Mouse (Mus musculus): ENCODE results near the gene Rnf43.

The Rnf43 gene

DNA sequence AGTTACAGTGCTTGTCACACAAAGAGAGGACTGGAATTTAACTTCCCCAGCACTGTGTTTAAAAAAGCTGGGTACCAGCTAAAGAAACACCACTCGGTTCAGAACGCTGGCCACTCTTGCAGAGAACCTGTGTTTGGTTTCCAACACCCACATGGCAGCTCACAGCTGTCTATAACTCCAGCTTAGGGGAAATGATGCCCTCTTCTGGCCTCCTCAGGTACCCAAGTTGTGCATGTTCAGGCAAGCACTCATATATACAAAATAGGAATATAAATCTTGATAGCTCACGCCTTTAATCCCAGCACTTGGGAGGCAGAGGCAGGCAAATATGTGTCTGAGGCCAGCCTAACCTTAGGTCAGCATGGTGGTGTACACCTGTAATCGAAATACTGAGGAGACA lies 53.5 kb downstream of the Rnf43 start:
- DNase-seq: no peak

DNA sequence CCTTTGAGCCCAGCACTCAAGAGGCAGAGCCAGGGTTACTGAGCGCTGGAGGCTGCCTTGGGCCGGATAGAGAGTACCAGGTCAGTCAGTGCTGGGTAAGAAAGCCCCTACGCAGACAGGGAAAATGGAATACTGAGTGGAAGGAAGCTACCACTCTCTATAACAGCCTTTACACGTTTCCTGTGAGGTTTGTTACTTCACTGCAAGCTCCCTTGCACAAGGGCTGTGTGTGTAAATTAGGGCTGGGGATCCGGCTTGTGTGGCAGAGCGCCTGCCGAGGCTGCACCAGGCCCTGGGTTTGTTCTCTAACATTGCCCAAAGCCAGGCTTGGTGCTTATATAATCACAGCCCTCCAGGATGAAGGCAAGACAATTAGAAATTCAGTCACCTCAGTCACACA lies 57.0 kb downstream of the Rnf43 start:
- no peak for DNase-seq

DNA sequence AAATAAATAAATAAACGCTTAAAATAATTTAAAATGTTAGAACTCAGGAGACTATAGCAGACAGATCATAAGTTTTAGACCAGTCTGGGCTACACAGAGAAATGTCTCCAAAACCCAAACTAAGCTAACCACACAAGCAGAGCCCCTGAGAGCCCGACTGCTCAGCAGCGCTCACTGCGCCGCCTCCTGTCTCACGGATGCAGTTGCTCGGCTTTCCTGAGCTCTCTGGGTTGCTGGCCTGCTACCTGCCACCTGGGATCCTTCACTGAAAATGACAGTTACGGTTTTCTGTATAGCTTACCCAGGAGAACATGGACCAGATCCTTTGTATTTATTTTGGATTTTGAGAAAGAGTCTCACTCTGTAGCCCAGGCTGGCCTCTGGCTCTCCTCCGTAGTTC lies 57.8 kb downstream of the Rnf43 start:
- DNase-seq: no peak

DNA sequence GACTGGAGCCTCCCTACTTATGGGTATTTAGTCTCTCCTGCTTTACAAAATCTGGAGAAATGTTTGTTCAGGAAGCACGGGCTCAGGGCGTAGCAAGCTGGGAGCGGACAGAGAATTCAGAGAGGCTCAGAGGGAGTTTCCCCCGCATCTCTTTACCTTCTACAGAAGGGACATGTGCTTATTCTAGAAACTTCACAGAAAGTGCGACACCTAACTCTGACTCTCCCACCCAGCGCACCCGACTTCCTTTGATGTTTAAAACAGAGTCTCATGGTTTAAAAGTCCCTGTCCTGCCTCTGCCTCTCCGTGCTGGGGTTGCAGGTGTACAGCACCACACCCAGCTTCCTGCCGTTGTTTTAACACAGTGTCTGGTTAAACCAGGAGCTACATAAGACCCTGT lies 58.3 kb downstream of the Rnf43 start:
- DNase-seq: no peak

DNA sequence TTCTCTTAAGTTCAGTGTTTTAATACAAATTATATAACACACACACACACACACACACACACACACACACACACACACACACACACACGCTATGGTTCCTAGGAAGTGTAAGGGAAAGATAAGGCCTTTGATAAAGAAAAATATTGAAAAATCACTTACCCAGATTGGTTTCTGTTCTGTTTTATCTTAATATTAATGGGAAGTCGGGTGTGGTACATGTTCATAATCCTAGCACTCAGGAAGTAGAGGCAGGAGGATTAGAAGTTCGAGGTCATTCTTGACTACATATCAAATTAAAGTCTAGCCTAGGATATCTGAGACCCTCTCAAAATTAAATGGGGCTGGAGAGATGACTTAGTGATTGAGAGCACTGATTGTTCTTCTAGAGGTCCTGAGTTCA lies 59.6 kb downstream of the Rnf43 start:
- DNase-seq: no peak

DNA sequence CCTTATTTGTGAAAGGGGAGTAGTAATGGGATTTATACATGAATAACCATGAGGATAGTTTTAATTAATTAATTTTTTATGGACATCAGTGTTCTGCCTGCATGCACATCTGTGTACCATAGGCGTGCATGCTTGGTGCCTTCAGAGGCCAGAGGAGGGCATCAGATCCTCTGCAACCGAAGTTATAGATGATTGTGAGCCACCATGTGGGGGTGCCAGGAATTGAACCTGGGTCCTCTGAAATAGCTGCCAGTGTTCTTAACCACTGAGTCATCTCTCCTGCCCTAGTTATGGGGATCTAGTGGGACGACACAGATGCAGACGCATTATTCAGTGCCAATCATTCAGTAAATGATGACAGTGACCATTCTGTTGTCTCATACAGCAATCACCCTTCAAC lies 60.4 kb downstream of the Rnf43 start:
- no peak for DNase-seq

DNA sequence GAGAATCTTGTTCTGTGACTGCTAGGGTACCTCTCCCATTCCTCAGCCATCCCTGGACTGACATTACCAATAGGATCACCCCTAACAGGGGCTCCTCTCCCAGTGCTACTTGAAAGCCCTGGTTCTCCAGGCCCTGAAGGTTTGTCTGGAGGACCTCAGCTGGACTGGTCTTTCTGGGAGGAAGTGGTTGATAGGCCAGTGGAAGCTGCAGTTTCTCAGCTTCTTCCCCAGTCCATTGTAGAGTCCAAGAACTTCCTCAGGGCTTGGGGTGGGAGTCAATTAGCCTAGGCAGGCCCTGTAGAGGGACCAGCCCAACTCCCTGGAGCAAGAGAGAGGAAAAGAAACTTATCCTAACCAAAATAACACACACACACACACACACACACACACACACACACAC lies 63.0 kb downstream of the Rnf43 start:
- DNase-seq: no peak

DNA sequence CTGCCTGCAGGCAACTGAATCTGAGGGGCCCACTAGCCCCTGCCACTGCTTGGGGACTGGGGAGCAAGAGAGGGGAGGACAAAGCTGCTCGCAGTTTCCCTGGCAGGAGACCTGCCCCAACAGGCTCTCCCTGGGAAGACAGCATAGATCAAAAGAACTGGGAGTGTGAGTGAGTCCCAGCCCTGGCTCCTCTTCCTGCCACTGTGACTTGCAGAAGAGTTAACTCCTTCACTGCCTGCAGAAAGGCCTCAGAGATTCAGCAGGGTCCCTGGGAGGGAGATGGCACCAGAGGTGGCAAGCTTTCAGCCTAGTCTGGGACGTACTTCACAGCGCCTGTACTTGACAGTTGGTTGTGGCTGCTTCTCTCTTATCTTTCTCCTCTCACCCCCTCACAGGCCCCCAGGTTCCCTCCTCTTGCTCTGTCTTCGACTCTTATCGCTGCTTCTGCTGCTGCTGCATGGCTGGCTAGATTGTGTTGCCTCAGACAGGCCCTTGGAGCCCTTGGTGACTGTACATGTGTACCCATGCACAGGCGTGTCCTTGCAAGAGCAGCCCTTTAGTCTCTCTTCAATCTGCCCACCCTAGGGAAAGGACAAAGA lies 63.5 kb downstream of the Rnf43 start:
- DNase-seq: no peak

DNA sequence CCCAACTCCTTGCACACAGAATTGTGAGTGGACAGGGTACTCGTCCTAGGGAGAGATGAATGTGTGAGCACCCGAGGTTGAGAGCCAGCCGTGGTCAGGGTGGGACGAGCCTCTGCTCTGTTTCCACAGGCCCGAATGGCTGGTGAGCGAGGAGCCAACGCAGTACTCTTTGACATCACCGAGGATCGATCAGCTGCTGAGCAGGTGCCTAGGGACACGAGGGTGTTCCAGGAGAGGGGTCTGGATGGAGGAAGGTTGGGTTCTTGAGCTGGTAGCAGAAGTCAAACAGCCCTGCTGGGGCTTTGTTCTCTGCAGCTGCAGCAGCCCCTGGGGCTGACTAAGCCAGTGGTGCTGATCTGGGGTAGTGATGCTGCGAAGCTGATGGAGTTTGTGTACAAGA lies 64.5 kb downstream of the Rnf43 start:
- DNase-seq: no peak

DNA sequence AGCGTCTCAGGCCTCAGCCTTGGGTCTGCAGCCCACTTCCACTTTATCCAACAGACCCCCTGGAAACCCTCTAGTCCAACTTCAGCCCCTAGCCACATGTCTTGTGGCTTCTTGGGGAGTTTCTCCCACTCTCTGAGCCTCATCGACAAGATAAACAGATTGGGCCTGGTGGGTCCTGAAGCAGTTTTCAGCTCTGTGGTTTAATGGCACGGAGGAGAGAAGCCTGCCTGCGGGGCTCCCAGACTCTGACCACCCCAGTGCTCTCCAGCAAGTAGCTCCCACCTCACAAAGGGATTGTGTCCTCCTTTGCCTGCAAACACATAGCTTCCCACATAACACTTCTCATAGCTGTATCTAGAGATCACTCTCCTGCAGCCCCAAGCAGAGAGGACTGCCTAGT lies 64.9 kb downstream of the Rnf43 start:
- DNase-seq: no peak

DNA sequence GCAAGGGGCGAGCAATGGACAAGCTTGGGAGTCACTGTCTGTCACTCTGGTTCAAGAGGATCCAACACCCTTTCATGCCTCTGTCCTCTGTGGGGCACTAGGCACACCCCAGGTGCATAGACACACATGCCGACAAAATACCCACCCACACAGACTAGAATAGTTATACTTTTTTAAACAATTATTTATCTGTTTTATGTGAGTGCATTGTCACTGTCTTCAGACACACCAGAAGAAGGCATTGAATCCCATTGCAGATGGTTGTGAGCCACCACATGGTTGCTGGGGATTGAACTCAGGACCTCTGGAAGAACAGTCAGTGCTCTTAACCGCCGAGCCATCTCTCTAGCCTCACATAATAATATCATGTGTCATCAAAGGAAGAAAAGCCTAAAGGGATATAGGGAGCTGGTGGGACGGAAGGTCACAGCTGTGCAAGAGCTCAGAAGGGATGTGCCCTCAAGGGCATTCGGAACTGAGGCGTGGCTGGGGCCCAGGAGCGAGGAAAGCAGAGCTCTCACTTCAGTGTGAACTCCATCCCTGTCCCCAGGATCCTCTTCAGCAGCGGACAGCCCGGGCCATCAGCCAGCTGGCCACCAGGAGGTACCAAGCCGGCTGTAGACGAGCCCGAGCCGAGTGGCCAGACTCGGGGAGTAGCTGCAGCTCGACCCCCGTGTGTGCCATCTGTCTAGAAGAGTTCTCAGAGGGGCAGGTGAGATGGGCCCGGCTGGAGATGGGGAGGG lies 66.5 kb downstream of the Rnf43 start:
- no peak for DNase-seq

DNA sequence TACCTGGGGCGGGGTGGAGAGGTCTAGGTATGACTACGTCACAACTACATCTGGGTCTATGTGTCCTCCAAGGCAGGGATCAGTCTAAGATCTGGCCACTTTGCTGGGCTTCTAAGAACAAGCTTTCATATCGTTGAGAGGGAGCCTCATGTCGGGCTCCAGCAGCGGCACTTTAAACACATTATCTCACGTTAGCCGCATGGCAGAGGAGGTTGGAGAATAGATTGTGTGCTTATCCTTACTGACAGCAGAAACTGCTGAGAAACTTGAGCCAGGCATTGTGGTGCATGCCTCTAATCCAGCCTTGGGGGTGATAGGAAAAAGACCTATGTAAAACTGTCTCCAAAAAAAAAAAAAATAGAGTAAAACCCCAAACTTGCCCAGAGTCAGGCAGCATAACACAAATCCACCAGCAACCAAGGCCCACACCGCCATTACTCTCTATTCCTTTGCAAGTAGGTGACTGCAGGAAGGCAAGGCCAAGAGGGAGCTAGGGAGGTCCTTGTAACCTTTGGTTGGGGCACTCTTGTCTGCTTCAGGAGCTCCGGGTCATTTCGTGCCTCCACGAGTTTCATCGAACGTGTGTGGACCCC lies 67.2 kb downstream of the Rnf43 start:
- no peak for DNase-seq

DNA sequence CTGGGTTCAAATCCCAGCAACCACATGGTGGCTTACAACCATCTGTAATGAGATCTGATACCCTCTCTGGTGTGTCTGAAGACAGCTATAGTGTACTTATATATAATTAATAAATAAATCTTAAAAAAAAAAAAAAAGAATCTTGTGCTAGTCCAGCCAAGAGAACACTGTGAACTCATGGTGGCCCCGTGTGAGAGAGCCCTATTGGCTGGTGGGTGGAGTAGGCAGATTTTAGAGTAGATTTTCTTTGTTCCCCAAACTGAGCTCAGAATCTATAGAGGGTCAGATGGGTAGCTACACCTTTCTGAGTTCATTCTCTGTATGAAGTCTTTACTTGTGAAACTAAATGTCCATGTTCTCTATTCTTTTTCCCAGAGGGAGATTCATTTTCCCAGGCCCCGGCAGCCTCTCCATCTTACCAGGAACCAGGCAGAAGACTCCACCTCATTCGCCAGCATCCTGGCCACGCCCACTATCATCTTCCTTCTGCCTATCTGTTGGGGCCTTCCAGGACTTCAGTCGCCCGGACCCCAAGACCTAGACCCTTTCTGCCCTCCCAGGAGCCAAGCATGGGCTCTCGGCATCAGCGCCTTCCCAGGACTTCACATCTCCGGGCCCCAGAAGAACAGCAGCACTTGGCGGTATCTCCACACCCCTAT lies 68.3 kb downstream of the Rnf43 start:
- DNase-seq: no peak

DNA sequence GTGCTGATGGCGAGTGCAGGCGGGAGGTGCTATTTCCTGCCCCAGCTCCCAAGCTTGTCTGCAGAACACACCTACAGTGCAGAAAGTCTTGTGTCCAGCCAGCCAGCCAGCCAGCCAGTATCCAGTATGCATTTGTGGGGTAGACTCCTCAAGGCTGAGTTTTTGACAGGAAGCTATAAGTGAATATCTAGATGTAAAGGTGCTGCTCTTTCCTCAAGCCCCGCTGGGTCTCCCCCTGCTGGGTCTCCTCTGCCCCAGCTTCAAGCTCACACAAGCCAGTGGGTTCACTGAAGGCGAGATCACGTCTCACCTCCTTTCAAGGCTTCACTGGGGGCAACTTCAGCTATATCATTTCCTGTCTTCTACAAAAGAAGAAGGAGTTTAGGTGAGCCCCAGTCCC lies 71.8 kb downstream of the Rnf43 start:
- no peak for DNase-seq

DNA sequence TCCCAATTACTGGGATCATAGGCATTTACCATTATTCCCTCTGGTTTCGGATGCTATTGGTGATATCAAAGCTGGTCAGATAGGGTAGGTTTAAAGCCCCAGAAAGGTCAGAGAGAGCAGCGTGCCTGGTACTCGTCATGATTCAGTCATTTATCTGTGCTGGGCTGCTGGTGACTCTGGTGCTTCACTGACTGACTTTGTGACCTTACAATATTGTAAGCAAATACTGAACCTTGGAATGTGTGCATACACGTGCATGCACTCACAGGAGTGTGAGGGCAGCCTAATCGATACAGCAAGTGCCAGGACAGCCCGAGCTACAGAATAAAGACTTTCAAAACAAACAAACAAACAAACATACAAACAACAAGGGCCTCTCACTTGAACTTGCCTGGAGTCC lies 73.2 kb downstream of the Rnf43 start:
- DNase-seq: no peak

DNA sequence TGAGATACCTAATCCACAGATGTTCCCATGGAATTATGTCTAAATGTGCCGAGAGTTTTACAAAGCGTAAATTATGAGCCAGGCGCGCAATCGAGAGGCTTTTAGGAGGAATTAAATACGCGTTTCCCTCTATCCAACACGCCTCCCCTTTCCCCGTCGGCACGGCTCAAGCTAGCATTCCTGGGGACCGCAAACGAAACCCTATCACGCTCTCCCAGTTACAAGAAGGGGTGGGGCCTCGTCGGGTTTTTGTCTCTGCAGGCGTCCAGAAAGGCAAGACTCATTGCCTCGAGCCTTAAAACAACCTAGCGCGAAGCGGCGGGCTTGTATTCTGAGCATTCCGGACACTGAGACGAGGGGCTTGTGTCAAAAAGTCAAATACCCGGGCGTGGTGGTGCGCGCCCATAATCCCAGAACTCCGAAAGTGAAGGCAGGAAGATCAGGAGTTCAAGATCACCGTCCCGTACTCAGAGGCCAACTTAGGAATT lies 74.2 kb downstream of the Rnf43 start:
- peak; percentile 70 for DNase-seq

DNA sequence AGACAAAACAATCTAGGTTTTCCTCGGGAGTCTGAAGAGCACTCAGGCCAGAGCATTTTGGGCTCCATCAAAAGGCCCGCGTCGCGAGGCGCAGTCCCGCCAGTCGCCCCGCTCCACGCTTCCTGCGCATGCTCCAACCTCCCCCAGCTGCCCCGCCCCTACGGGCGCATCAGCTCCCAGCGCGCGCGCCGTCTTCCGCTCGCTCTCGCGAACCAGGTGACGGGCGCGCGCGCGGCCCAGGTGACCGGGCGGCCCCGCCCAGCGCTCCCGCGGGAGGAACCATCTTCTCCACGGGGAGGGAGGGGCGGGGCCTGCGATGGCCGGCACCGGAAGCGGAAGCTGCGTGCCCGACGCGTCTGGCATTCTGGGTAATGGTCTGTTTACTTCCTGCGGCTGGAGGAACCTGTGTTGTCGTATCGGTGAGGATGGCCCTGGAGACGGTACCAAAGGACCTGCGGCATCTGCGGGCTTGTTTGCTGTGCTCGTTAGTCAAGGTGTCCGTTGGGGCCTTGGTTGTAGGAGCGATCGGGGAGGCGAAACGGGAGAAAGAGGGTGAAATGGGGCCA lies 74.7 kb downstream of the Rnf43 start, which contains the start of gene Supt4a:
TSS of gene Supt4a (plus strand) at position 378 of the 566 bp plus-strand sequence.
- DNase-seq: peak; percentile 98

DNA sequence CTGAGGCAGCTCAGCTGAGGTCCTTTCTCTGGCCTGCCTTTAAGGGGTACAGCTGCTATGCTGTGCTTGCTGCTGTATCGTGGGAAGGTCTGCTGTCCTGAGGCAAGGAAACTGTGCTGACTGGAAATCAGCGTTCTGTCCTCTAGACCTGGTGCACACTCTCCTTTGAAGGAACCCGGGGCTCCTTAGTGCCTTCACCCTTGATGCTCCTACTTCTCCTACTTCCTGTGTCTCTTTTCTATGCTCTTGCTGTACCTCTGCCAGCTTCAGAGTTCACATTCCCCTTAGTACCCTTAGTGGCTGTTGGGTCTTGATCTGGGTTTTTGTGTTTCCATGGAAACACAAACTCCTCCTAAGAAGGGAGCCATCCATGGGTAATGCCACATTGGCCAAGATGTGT lies 81.2 kb downstream of the Rnf43 start:
- DNase-seq: no peak

DNA sequence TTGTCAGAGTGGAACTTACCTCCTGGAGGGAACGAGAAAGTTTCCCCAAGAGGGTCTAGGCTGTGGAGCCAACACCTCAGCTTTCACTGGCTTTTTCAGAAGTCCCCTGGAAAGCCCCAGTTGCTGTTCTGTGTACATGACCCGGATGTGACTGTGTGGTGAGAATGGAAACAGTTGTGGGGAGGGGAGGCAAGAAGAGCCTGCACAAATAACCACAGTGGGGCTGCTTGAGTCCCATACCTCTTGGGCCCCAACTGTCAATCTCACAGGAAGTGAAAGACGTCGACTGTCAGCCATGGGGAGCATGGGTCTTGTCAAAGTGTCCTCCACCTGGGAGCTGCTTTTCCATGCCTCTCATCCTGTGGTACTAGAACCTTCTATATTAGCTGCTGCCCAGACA lies 82.4 kb downstream of the Rnf43 start:
- no peak for DNase-seq

DNA sequence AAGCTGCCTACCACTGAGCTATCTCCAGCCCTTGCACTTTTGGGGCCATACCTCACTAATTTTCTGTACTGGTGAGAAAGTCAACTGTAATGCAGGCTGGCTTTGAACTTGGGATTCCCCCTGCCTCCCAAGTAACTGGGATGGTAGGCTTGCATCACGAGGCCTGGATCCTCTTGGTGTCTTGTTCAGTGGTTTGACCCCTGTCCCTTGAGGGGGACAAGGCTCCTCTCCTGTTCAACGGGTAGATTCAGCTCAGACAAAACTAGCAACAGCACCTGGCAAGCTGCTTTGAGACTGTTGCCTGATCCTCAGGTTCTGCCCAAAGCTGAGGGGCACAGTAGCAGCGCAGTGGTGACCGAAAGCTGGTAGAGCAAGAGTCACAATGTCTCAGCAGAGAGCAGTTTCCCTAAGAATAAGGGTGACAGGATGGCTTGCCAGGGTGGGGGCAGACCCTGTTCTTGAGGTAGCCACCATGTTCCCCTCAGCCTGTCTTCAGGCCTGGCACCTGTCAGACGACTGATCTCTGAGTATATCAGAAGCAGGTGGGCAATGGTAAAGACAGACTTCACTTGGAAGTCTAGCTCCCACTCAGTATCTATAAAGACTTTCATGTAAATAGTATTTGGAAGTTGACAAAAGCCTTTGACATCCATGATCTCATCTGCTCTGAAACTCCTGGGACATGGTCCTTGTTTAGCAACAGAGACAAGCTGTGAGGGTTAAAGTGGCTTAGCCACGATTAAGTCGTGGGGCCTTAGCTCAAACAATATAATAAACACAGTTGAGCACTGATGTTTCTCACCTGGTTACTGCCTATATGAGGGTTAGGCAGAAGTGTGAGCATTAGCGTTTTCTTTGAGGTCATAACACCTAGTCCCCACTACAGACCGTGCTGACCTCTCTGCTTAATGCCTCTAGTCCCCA lies 83.4 kb downstream of the Rnf43 start:
- no peak for DNase-seq

DNA sequence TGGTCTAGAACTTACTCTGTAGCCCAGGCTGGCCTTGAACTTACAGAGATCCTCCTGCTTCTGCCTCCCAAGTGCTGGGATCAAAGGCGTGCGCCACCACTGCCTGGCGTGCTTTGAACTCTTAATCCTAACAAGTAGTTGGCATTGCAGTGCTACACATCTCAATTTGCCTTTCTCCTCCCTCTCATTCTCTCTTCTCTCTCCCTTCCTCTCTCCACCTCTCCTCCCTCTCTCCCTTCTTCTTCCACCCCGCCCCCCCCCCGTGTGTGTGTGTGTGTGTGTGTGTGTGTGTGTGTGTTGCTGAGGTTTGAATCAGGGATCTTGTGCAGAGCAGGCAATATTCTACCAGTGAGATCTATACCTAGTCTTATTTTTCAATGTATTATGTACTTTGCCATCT lies 84.8 kb downstream of the Rnf43 start:
- no peak for DNase-seq

DNA sequence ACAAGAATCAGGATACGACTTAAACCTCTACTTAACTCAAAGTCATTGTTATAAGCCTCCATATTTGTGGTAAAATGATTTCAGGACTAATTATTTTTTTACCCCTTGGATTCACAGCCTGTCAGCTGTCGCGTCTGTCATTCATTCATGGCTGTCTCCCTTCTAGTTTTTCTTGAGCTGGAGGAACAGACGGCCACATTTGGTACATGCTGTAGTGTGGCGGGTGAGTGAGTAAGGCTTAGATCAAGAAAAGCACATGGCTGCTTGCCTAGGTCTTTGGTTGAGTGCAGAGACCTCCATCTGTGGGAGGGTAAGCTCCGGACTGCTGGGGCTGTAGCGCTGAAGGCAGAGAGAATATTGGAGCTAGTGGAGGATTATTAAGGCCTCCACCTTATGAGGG lies 85.2 kb downstream of the Rnf43 start:
- DNase-seq: no peak
